Mouse (Mus musculus) hindbrain, embryonic 16.5 days (tissue): ENCODE data around the gene C9orf72. TPM values are rescaled to one million over a fixed set of nuclear protein-coding genes. Genes with fewer than 3 reads are reported as not detected.

Source experiments
- ATAC-seq: fragments of 200-750 bp; cut with Nextera tagmentation; 2 replicates; pipeline ENCODE4 v1.8.0; 2017; ENCODE audit warnings: moderate TSS enrichment, moderate library complexity
- H3K27ac ChIP-seq: fragments of 300-500 bp; sonication (generic); 2 replicates; pipeline ENCODE4 v1.5.1; 2014; ENCODE audit warnings: low read depth, mild to moderate bottlenecking, control low read depth, low read length, moderate library complexity
- H3K27me3 ChIP-seq: fragments of 300-500 bp; sonication (generic); replicated peaks from 2 replicates; pipeline ENCODE4 v1.6.1; 2014; ENCODE audit warnings: low read length; ENCODE audit not compliant: control insufficient read depth, insufficient read depth
- H3K36me3 ChIP-seq: fragments of 300-500 bp; sonication (generic); 2 replicates; pipeline ENCODE4 v1.6.1; 2014; ENCODE audit warnings: mild to moderate bottlenecking, low read length, moderate library complexity, mixed read lengths; ENCODE audit not compliant: control insufficient read depth, insufficient read depth
- H3K4me1 ChIP-seq: fragments of 300-500 bp; sonication (generic); 2 replicates; pipeline ENCODE4 v1.6.1; 2014; ENCODE audit warnings: low read depth, low read length; ENCODE audit not compliant: control insufficient read depth, insufficient read depth
- H3K4me2 ChIP-seq: fragments of 300-500 bp; sonication (generic); 2 replicates; pipeline ENCODE4 v1.6.1; 2014; ENCODE audit warnings: mild to moderate bottlenecking, low read length, control low read depth, moderate library complexity
- H3K4me3 ChIP-seq: fragments of 300-500 bp; sonication (generic); 2 replicates; pipeline ENCODE4 v1.5.1; 2014; ENCODE audit warnings: mild to moderate bottlenecking, low read length, control low read depth, moderate library complexity
- H3K9ac ChIP-seq: fragments of 300-500 bp; sonication (generic); 2 replicates; pipeline ENCODE4 v1.6.1; 2014; ENCODE audit warnings: low read depth, mild to moderate bottlenecking, control low read depth, low read length, moderate library complexity
- H3K9me3 ChIP-seq: fragments of 300-500 bp; sonication (generic); 2 replicates; pipeline ENCODE4 v1.6.1; 2014; ENCODE audit warnings: mild to moderate bottlenecking, low read length, moderate library complexity; ENCODE audit not compliant: control insufficient read depth
- WGBS: fragments of 180-500 bp; shearing (Covaris S2); extraction: QIAGEN DNeasy Blood & Tissue Kit; methylation state at CpG from one replicate; pipeline ENCODE4 v1.1.7; 2014; 5-methylcytosine and 5-hydroxymethylcytosine counted together
- polyA plus RNA-seq: library from polyadenylated mRNA; unstranded; fragments of >200 nt; fragmentation: Nextera tagmentation; extraction: Ambion mirVana; gene quantifications from 2 replicates; pipeline ENCODE4 v1.2.1, GENCODE M21; 2015

The C9orf72 gene
- polyA plus RNA-seq, 1 experiment from 2014 or later, result 42.6 TPM

- Histone ChIP-seq H3K27me3 (no peaks in the 10 kb centered on the region), H3K4me2 (peak overlapping the region; percentile 77), H3K36me3 (no peaks in the 10 kb centered on the region), H3K4me3 (peak overlapping the region; percentile 94), H3K9me3 (no peaks in the 10 kb centered on the region), H3K27ac (peak overlapping the region; percentile 78), H3K9ac (peak overlapping the region; percentile 94), H3K4me1 (peaks cover 2% of the 10 kb centered on the region; the same call in 1 of the 2 replicates)
- ATAC-seq, result peak; percentile 73
- under 1% methylated on average over 35 of the region's 40 CpGs for WGBS
Measured at GRCm38 (mm10) chr4:35225141-35225733, 738 bp downstream of the C9orf72 start.

GRCm38 (mm10) chr4:35224101-35224500, 1.9 kb downstream of the C9orf72 start:
- ATAC-seq, result no peak
- Histone ChIP-seq H3K9me3 (no peaks in the 10 kb centered on the region), H3K36me3 (no peaks in the 10 kb centered on the region), H3K4me1 (peaks cover 2% of the 10 kb centered on the region; the same call in 1 of the 2 replicates), H3K27me3 (no peaks in the 10 kb centered on the region), H3K4me2 (no peak overlapping the region), H3K9ac (no peak overlapping the region), H3K4me3 (no peak overlapping the region), H3K27ac (no peak overlapping the region)
- 92% methylated on average over 4 of the region's 4 CpGs for WGBS

DNA sequence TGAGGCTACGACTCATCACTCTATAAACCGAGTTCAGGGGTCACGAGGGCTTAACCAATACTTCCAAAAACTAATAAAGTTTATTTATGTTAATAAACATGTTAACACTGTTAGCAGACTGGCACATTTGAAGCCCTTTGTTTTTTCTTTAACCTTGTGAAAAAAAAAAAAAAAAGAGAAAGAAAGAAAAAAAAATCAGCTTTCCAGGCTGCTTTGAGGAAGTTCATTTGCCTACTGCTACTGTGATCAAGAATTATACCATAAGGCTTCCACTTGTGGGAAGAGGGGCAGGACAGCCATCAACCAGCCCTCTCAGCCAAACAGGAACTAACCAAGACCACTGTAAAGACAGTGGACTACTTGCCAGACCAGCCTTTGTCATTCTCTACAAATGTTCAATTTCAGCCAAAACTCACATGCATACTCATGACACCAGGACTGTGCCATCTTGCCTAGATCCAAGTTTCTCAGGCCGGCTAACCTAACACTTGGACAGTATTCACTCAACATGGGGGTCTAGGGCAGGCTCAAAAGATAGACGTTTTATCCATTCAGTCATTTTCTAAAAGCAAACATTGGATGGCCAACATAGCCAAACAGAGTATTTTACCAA, 2.5 kb downstream of the C9orf72 start:
- Histone ChIP-seq H3K4me1 (peaks cover 2% of the 10 kb centered on the region; the same call in 1 of the 2 replicates), H3K9me3 (no peaks in the 10 kb centered on the region), H3K4me3 (no peak overlapping the region), H3K4me2 (no peak overlapping the region), H3K9ac (no peak overlapping the region), H3K27me3 (no peaks in the 10 kb centered on the region), H3K36me3 (no peaks in the 10 kb centered on the region), H3K27ac (no peak overlapping the region)
- no peak for ATAC-seq
- WGBS, result 85% methylated on average over 5 of the region's 5 CpGs

GRCm38 (mm10) chr4:35221903-35222302, 4.1 kb downstream of the C9orf72 start:
- no peak for ATAC-seq
- H3K9ac ChIP-seq, result no peak overlapping the region
- H3K9me3 ChIP-seq, result no peaks in the 10 kb centered on the region
- H3K36me3 ChIP-seq, result peaks cover 2% of the 10 kb centered on the region; the same call in 1 of the 2 replicates
- H3K27ac ChIP-seq, result no peak overlapping the region
- H3K27me3 ChIP-seq, result no peaks in the 10 kb centered on the region
- H3K4me1 ChIP-seq, result peaks cover 2% of the 10 kb centered on the region; the same call in 1 of the 2 replicates
- H3K4me2 ChIP-seq, result no peak overlapping the region
- no peak overlapping the region for H3K4me3 ChIP-seq
- WGBS, result 38% methylated on average over 4 of the region's 4 CpGs

GRCm38 (mm10) chr4:35221131-35221530, 4.8 kb downstream of the C9orf72 start:
- Histone ChIP-seq H3K4me2 (no peak overlapping the region), H3K27ac (no peak overlapping the region), H3K9ac (no peak overlapping the region), H3K27me3 (no peaks in the 10 kb centered on the region), H3K36me3 (peaks cover 3% of the 10 kb centered on the region), H3K4me3 (no peak overlapping the region), H3K4me1 (peaks cover 2% of the 10 kb centered on the region; the same call in 1 of the 2 replicates), H3K9me3 (no peaks in the 10 kb centered on the region)
- 17% methylated on average over 2 of the region's 2 CpGs for WGBS
- no peak for ATAC-seq

- no peak overlapping the region for H3K9ac ChIP-seq
- 80% methylated on average over 6 of the region's 6 CpGs for WGBS
- H3K4me1 ChIP-seq, result peaks cover 2% of the 10 kb centered on the region; the same call in 1 of the 2 replicates
- H3K9me3 ChIP-seq, result no peaks in the 10 kb centered on the region
- H3K4me3 ChIP-seq, result no peak overlapping the region
- peaks cover 10% of the 10 kb centered on the region for H3K36me3 ChIP-seq
- ATAC-seq, result no peak
- no peaks in the 10 kb centered on the region for H3K27me3 ChIP-seq
- no peak overlapping the region for H3K27ac ChIP-seq
- H3K4me2 ChIP-seq, result no peak overlapping the region
Measured at GRCm38 (mm10) chr4:35220108-35220731, 5.8 kb downstream of the C9orf72 start.

GRCm38 (mm10) chr4:35204659-35205058, 21.3 kb downstream of the C9orf72 start:
- H3K4me2 ChIP-seq, result no peak overlapping the region
- H3K4me1 ChIP-seq, result no peaks in the 10 kb centered on the region
- no peaks in the 10 kb centered on the region for H3K27me3 ChIP-seq
- ATAC-seq, result no peak
- WGBS, result 69% methylated on average over 7 of the region's 7 CpGs
- H3K9me3 ChIP-seq, result no peaks in the 10 kb centered on the region
- H3K36me3 ChIP-seq, result peaks cover 13% of the 10 kb centered on the region
- no peak overlapping the region for H3K9ac ChIP-seq
- no peak overlapping the region for H3K4me3 ChIP-seq
- no peak overlapping the region for H3K27ac ChIP-seq

GRCm38 (mm10) chr4:35203724-35204123, 22.3 kb downstream of the C9orf72 start:
- ATAC-seq, result no peak
- 93% methylated on average over 2 of the region's 2 CpGs for WGBS
- H3K9ac ChIP-seq, result no peak overlapping the region
- H3K27me3 ChIP-seq, result no peaks in the 10 kb centered on the region
- peaks cover 13% of the 10 kb centered on the region for H3K36me3 ChIP-seq
- no peak overlapping the region for H3K27ac ChIP-seq
- H3K4me2 ChIP-seq, result no peak overlapping the region
- H3K4me3 ChIP-seq, result no peak overlapping the region
- no peaks in the 10 kb centered on the region for H3K4me1 ChIP-seq
- H3K9me3 ChIP-seq, result no peaks in the 10 kb centered on the region

GRCm38 (mm10) chr4:35201700-35202099, 24.3 kb downstream of the C9orf72 start:
- no peak overlapping the region for H3K27ac ChIP-seq
- WGBS, result 96% methylated on average over 5 of the region's 5 CpGs
- no peak overlapping the region for H3K4me3 ChIP-seq
- H3K9ac ChIP-seq, result no peak overlapping the region
- H3K27me3 ChIP-seq, result no peaks in the 10 kb centered on the region
- no peak for ATAC-seq
- H3K4me1 ChIP-seq, result no peaks in the 10 kb centered on the region
- H3K4me2 ChIP-seq, result no peak overlapping the region
- H3K9me3 ChIP-seq, result no peaks in the 10 kb centered on the region
- peaks cover 16% of the 10 kb centered on the region for H3K36me3 ChIP-seq
